Mouse (Mus musculus) spleen, postnatal 4 days (tissue): ENCODE measurements at regions not wholly inside any gene's neighbourhood (a gene's known extent, or its start where the extent isn't known, plus 50 kb on each side); places are given as distances from the start of the nearest gene placed in this dataset.

ENCODE experiments used
- DNase-seq, 2 experiments: peaks; one replicate each; pipeline ENCODE4 v3.0.0; 2022; ENCODE audit warnings: low spot score in 2 of 2

DNA sequence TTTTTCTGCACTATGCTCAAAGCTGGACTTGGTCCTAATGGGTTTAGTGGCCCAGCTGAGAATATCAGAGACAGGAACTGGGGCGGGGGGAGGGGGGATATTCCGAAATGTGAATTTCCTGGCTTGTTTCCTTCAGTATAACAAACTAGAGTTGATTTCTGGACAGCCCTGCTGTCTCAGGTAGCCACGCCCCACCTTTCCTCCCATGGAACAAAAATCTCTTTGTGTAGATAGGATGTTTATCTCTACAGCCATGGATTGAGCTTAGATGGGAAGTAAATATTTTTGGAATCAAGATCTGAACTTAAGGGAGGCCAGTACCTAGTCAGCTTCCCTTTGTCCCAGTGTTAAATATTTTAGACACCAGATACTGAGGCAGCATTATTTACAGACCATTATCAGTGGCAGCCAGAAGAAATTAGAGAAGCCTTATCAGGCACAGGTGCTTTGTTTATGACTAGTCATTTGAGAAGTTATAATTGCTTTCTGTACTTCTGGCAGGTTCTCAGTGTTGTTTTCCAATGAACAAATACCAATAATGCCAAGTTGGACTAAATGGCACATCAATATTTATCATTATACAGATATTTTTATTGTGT, 84.7 kb upstream of the A1bg start:
- no peak for DNase-seq

DNA sequence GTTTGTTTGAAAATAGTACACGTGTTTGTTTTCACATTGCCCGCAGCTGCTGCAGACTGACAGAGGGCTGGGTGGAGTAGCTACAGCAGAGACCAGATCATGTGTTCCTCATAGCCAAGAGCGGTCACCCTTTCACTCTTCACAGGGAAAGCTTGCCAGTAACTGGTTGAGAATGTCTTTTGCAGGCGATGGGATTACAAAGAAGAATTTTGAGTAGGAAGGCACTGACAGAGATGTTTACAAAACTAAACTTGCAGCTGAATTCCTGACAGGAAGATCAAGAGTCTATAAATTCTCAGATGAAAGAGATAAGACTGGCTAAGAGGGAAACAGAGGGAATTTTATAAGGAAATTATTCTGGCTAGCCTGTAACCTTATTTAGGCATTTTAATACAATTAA, 83.8 kb upstream of the A1bg start:
- DNase-seq, result no peak

DNA sequence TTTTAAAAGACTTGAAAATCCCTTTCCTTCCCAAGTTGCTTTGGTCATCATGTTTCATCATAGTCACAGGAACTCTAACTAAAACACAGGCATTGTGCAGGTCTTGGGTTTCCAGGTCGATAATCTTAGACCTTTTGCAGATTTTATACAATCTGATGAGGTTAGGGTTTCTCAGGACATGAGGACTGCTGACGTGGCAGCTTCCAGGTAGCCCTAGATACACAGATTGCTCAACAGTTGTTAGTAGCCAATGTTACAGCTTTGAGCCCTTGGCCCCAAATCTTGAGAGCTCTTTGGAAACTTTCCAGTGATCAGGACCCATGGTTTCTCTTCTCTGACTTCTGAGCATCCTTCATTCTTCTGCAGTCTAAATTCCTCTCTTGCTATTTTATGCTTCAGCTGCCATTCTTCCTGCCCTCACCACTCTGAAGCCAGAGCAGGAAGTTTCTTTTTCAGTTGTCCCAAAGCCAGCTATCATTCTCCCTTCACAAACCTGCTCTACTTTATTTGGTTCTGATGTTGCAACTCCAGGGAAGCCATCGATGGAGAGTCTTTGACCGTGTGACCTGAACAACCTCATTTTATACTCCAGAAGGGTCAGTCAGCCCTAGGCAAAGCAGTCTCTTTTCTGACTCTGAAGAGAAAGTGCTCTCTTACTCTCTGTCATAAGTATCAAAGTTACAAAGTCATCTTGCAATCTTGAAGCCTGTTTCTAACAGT, 71.3 kb upstream of the A1bg start:
- DNase-seq, result no peak

DNA sequence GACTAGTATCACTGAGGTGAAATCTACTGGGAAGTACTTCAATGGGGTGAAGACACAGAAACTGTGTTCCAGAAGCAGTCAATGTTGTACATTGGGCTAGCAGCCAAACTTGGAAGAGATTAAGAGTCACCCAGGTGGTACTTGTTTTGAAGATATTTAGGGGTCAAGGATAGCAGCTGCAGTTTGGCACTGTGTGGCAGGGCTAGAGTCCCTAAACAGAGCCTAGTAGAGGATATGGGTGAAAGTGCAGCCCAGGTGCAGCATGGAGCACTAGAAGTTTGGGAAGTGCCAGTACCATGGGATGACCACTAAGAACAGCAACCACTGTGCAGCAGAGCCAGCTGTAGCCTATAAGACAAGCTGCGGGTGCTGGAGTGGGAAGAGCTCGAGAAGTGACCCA, 70.6 kb upstream of the A1bg start:
- DNase-seq, result no peak

DNA sequence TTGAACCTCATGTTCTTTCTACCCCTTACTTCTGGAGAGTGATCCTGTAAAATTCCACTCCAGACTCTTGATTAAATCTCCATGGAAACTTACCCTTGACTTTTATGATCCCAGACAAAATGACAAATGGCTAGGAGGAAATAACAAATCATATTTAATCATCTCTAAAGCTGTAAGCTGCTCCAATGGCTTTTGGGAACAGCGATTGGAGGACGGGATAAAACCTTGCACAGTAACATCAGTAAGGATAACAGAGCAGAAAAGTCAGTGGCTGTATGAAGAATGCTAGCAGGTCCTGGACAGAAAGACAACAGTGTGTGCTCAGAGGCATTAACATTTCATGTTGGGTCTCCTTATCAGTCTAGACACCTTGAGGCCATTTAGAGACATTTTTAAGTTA, 59.8 kb upstream of the A1bg start:
- no peak for DNase-seq
